Mouse (Mus musculus): ENCODE results near the gene Plekhj1. TPM values are rescaled to one million over a fixed set of nuclear protein-coding genes. Genes with fewer than 3 reads are reported as not detected.

Plekhj1 gene
- polyA plus RNA-seq, 1 experiment: 59.1 TPM

- Histone ChIP-seq H3K27ac (ENCODE audit: insufficient read depth, low read length) (no peak overlapping the region), H3K4me3 (ENCODE audit: insufficient read depth, low read length) (no peak overlapping the region), H3K4me1 (ENCODE audit: control insufficient read depth, insufficient read depth, low read length) (no peaks in the 10 kb centered on the region)
- no peak for TF ChIP-seq CTCF (IDR thresholded peaks at IDR 0.05; ENCODE audit: borderline replicate concordance, insufficient read depth, low read length)
- TF ChIP-seq POLR2A (IDR thresholded peaks at IDR 0.05; ENCODE audit: low read depth, low read length): no peak
Measured at GRCm38 (mm10) chr10:80790761-80791404, 7.5 kb downstream of the Plekhj1 start.

- Histone ChIP-seq H3K27ac (ENCODE audit: insufficient read depth, low read length) (no peak overlapping the region), H3K4me1 (ENCODE audit: control insufficient read depth, insufficient read depth, low read length) (no peaks in the 10 kb centered on the region), H3K4me3 (ENCODE audit: insufficient read depth, low read length) (no peak overlapping the region)
- TF ChIP-seq CTCF (IDR thresholded peaks at IDR 0.05; ENCODE audit: borderline replicate concordance, insufficient read depth, low read length) (no peak), POLR2A (IDR thresholded peaks at IDR 0.05; ENCODE audit: low read depth, low read length) (no peak)
Measured at GRCm38 (mm10) chr10:80787517-80787916, 10.9 kb downstream of the Plekhj1 start.

- no peaks in the 10 kb centered on the region for H3K4me1 ChIP-seq (ENCODE audit: control insufficient read depth, insufficient read depth, low read length)
- no peak for TF ChIP-seq CTCF (IDR thresholded peaks at IDR 0.05; ENCODE audit: borderline replicate concordance, insufficient read depth, low read length)
- TF ChIP-seq POLR2A (IDR thresholded peaks at IDR 0.05; ENCODE audit: low read depth, low read length): no peak
Measured at GRCm38 (mm10) chr10:80785963-80786362, 12.5 kb downstream of the Plekhj1 start.

GRCm38 (mm10) chr10:80784871-80785270 is 13.6 kb downstream of the Plekhj1 start:
- Histone ChIP-seq H3K27ac (ENCODE audit: insufficient read depth, low read length) (no peak overlapping the region), H3K4me3 (ENCODE audit: insufficient read depth, low read length) (no peak overlapping the region), H3K4me1 (ENCODE audit: control insufficient read depth, insufficient read depth, low read length) (no peaks in the 10 kb centered on the region)
- TF ChIP-seq CTCF (IDR thresholded peaks at IDR 0.05; ENCODE audit: borderline replicate concordance, insufficient read depth, low read length) (no peak), POLR2A (IDR thresholded peaks at IDR 0.05; ENCODE audit: low read depth, low read length) (no peak)

More at GRCm38 (mm10) chr10:80785963-80786362, 12.5 kb downstream of the Plekhj1 start:
- H3K27ac ChIP-seq (ENCODE audit: insufficient read depth, low read length): no peak overlapping the region
- H3K4me3 ChIP-seq (ENCODE audit: insufficient read depth, low read length): no peak overlapping the region

GRCm38 (mm10) chr10:80784302-80784701 is 14.1 kb downstream of the Plekhj1 start:
- TF ChIP-seq CTCF (IDR thresholded peaks at IDR 0.05; ENCODE audit: borderline replicate concordance, insufficient read depth, low read length) (no peak), POLR2A (IDR thresholded peaks at IDR 0.05; ENCODE audit: low read depth, low read length) (no peak)
- H3K27ac ChIP-seq (ENCODE audit: insufficient read depth, low read length): no peak overlapping the region
- H3K4me1 ChIP-seq (ENCODE audit: control insufficient read depth, insufficient read depth, low read length): no peaks in the 10 kb centered on the region
- H3K4me3 ChIP-seq (ENCODE audit: insufficient read depth, low read length): no peak overlapping the region

- no peak overlapping the region for H3K4me3 ChIP-seq (ENCODE audit: insufficient read depth, low read length)
- TF ChIP-seq POLR2A (IDR thresholded peaks at IDR 0.05; ENCODE audit: low read depth, low read length) (no peak), CTCF (IDR thresholded peaks at IDR 0.05; ENCODE audit: borderline replicate concordance, insufficient read depth, low read length) (no peak)
- H3K27ac ChIP-seq (ENCODE audit: insufficient read depth, low read length): no peak overlapping the region
- peaks cover 18% of the 10 kb centered on the region for H3K4me1 ChIP-seq (ENCODE audit: control insufficient read depth, insufficient read depth, low read length)
Measured at GRCm38 (mm10) chr10:80779565-80779964, 18.9 kb downstream of the Plekhj1 start.

GRCm38 (mm10) chr10:80777123-80777522 is 21.3 kb downstream of the Plekhj1 start:
- H3K27ac ChIP-seq (ENCODE audit: insufficient read depth, low read length): no peak overlapping the region
- TF ChIP-seq POLR2A (IDR thresholded peaks at IDR 0.05; ENCODE audit: low read depth, low read length) (no peak), CTCF (IDR thresholded peaks at IDR 0.05; ENCODE audit: borderline replicate concordance, insufficient read depth, low read length) (no peak)

GRCm38 (mm10) chr10:80776358-80776869 is 22.0 kb downstream of the Plekhj1 start:
- no peak overlapping the region for H3K4me3 ChIP-seq (ENCODE audit: insufficient read depth, low read length)
- peaks cover 33% of the 10 kb centered on the region for H3K4me1 ChIP-seq (ENCODE audit: control insufficient read depth, insufficient read depth, low read length)
- no peak overlapping the region for H3K27ac ChIP-seq (ENCODE audit: insufficient read depth, low read length)
- no peak for TF ChIP-seq POLR2A (IDR thresholded peaks at IDR 0.05; ENCODE audit: low read depth, low read length)
- TF ChIP-seq CTCF (IDR thresholded peaks at IDR 0.05; ENCODE audit: borderline replicate concordance, insufficient read depth, low read length): no peak

More at GRCm38 (mm10) chr10:80777123-80777522, 21.3 kb downstream of the Plekhj1 start:
- peaks cover 33% of the 10 kb centered on the region for H3K4me1 ChIP-seq (ENCODE audit: control insufficient read depth, insufficient read depth, low read length)
- no peak overlapping the region for H3K4me3 ChIP-seq (ENCODE audit: insufficient read depth, low read length)

- H3K4me1 ChIP-seq (ENCODE audit: control insufficient read depth, insufficient read depth, low read length): peaks cover 33% of the 10 kb centered on the region
- TF ChIP-seq POLR2A (IDR thresholded peaks at IDR 0.05; ENCODE audit: low read depth, low read length): no peak
- TF ChIP-seq CTCF (IDR thresholded peaks at IDR 0.05; ENCODE audit: borderline replicate concordance, insufficient read depth, low read length): no peak
- H3K27ac ChIP-seq (ENCODE audit: insufficient read depth, low read length): no peak overlapping the region
- H3K4me3 ChIP-seq (ENCODE audit: insufficient read depth, low read length): no peak overlapping the region
Measured at GRCm38 (mm10) chr10:80775731-80776130, 22.7 kb downstream of the Plekhj1 start.

GRCm38 (mm10) chr10:80774981-80775380 is 23.4 kb downstream of the Plekhj1 start:
- H3K4me1 ChIP-seq (ENCODE audit: control insufficient read depth, insufficient read depth, low read length): peaks cover 33% of the 10 kb centered on the region
- no peak overlapping the region for H3K27ac ChIP-seq (ENCODE audit: insufficient read depth, low read length)
- H3K4me3 ChIP-seq (ENCODE audit: insufficient read depth, low read length): no peak overlapping the region
- TF ChIP-seq POLR2A (IDR thresholded peaks at IDR 0.05; ENCODE audit: low read depth, low read length) (no peak), CTCF (IDR thresholded peaks at IDR 0.05; ENCODE audit: borderline replicate concordance, insufficient read depth, low read length) (no peak)

Data from embryonic fibroblast, embryonic 13.5 days (primary cell).